Mouse (Mus musculus): ENCODE results near the gene Zfp644.

GRCm38 (mm10) chr5:106622193-106622592 lies 74.9 kb downstream of the Zfp644 start:
- TF ChIP-seq HCFC1 (IDR thresholded peaks at IDR 0.05; ENCODE audit: borderline replicate concordance, insufficient read depth, low read length) (no peak), ZC3H11A (IDR thresholded peaks at IDR 0.05; ENCODE audit: borderline replicate concordance, low read depth, low read length) (no peak), MAFK (IDR thresholded peaks at IDR 0.05; ENCODE audit: insufficient read depth, low read depth, low read length) (no peak), CHD2 (IDR thresholded peaks at IDR 0.05; ENCODE audit: low read depth, low read length) (no peak)
